Mouse (Mus musculus) intestine, embryonic 14.5 days (tissue): ENCODE data around the gene Tmem171. TPM values are rescaled to one million over a fixed set of nuclear protein-coding genes. Genes with fewer than 3 reads are reported as not detected.
A peak's percentile ranks its signal among the peaks of the same experiment; 100 is the strongest.

Experiments used
- ATAC-seq: fragments of 200-750 bp; cut with Nextera tagmentation; replicated peaks from 2 replicates; pipeline ENCODE4 v1.8.0; 2017; ENCODE audit warnings: low read depth, moderate number of reproducible peaks, moderate TSS enrichment, moderate library complexity; ENCODE audit not compliant: low FRiP score, low TSS enrichment
- DNase-seq: peaks from one replicate; pipeline ENCODE4 v3.0.0-alpha.2; 2018; ENCODE audit warnings: low spot score
- H3K27ac ChIP-seq: fragments of 300-500 bp; sonication (generic); 2 replicates; pipeline ENCODE4 v1.5.1; 2014; ENCODE audit warnings: low read depth, mild to moderate bottlenecking, control low read depth
- H3K27me3 ChIP-seq: fragments of 300-500 bp; sonication (generic); replicated peaks from 2 replicates; pipeline ENCODE4 v1.6.1; 2014; ENCODE audit warnings: low read length, control low read depth; ENCODE audit not compliant: control insufficient read depth, insufficient read depth
- H3K36me3 ChIP-seq: fragments of 300-500 bp; sonication (generic); 2 replicates; pipeline ENCODE4 v1.6.1; 2014; ENCODE audit warnings: low read length, control low read depth; ENCODE audit not compliant: control insufficient read depth, insufficient read depth
- H3K4me1 ChIP-seq: fragments of 300-500 bp; sonication (generic); replicated peaks from 2 replicates; pipeline ENCODE4 v1.6.1; 2014; ENCODE audit warnings: low read length, control low read depth, mixed read lengths; ENCODE audit not compliant: control insufficient read depth, insufficient read depth
- H3K4me2 ChIP-seq: fragments of 300-500 bp; sonication (generic); 2 replicates; pipeline ENCODE4 v1.6.1; 2014; ENCODE audit warnings: low read length
- H3K4me3 ChIP-seq: fragments of 300-500 bp; sonication (generic); 2 replicates; pipeline ENCODE4 v1.5.1; 2014; ENCODE audit warnings: low read depth, low read length, control low read depth, mixed read lengths
- H3K9ac ChIP-seq: fragments of 300-500 bp; sonication (generic); 2 replicates; pipeline ENCODE4 v1.6.1; 2014; ENCODE audit warnings: mild to moderate bottlenecking, low read length
- H3K9me3 ChIP-seq: fragments of 300-500 bp; sonication (generic); 2 replicates; pipeline ENCODE4 v1.6.1; 2016; ENCODE audit warnings: low read length, control low read depth; ENCODE audit not compliant: control insufficient read depth
- WGBS: fragments of 180-500 bp; shearing (Covaris S2); extraction: QIAGEN DNeasy Blood & Tissue Kit; methylation state at CpG from one replicate; pipeline ENCODE4 v1.1.7; 2014; 5-methylcytosine and 5-hydroxymethylcytosine counted together
- polyA plus RNA-seq: library from polyadenylated mRNA; unstranded; fragments of >200 nt; fragmentation: Nextera tagmentation; extraction: Ambion mirVana; gene quantifications from 2 replicates; pipeline ENCODE4 v1.2.1, GENCODE M21; 2014

The Tmem171 gene
- polyA plus RNA-seq, 1 experiment from 2014 or later = 18.1 TPM

- DNase-seq = no peak
- Histone ChIP-seq H3K27me3 (no peaks in the 10 kb centered on the region), H3K27ac (no peak overlapping the region), H3K4me2 (no peak overlapping the region), H3K9ac (no peak overlapping the region), H3K4me3 (no peak overlapping the region), H3K4me1 (no peaks in the 10 kb centered on the region), H3K9me3 (no peaks in the 10 kb centered on the region), H3K36me3 (no peaks in the 10 kb centered on the region)
- no peak for ATAC-seq
- WGBS = 91% methylated on average over 8 of the region's 8 CpGs
Measured at GRCm38 (mm10) chr13:98716176-98716575, 21.5 kb upstream of the Tmem171 start.

- no peaks in the 10 kb centered on the region for H3K4me1 ChIP-seq
- ATAC-seq (peak; percentile 48; the same call in 1 of the 2 replicates), DNase-seq (no peak)
- H3K36me3 ChIP-seq = no peaks in the 10 kb centered on the region
- no peak overlapping the region for H3K27ac ChIP-seq
- no peak overlapping the region for H3K9ac ChIP-seq
- no peak overlapping the region for H3K4me2 ChIP-seq
- WGBS = 65% methylated on average over 6 of the region's 6 CpGs
- H3K4me3 ChIP-seq = no peak overlapping the region
- no peaks in the 10 kb centered on the region for H3K9me3 ChIP-seq
- no peaks in the 10 kb centered on the region for H3K27me3 ChIP-seq
Measured at GRCm38 (mm10) chr13:98715443-98715990, 20.9 kb upstream of the Tmem171 start.

- no peaks in the 10 kb centered on the region for H3K4me1 ChIP-seq
- no peak overlapping the region for H3K27ac ChIP-seq
- DNase-seq = peak; percentile 37
- no peaks in the 10 kb centered on the region for H3K9me3 ChIP-seq
- no peaks in the 10 kb centered on the region for H3K27me3 ChIP-seq
- H3K36me3 ChIP-seq = no peaks in the 10 kb centered on the region
- WGBS = 88% methylated on average over 1 of the region's 1 CpGs
- no peak overlapping the region for H3K4me2 ChIP-seq
- no peak for ATAC-seq
- H3K9ac ChIP-seq = no peak overlapping the region
- no peak overlapping the region for H3K4me3 ChIP-seq
Measured at GRCm38 (mm10) chr13:98710655-98711054, 16.0 kb upstream of the Tmem171 start.

GRCm38 (mm10) chr13:98710236-98710635, 15.6 kb upstream of the Tmem171 start:
- Histone ChIP-seq H3K4me3 (no peak overlapping the region), H3K4me2 (no peak overlapping the region), H3K36me3 (no peaks in the 10 kb centered on the region), H3K9ac (no peak overlapping the region), H3K9me3 (no peaks in the 10 kb centered on the region), H3K27ac (no peak overlapping the region), H3K4me1 (no peaks in the 10 kb centered on the region), H3K27me3 (no peaks in the 10 kb centered on the region)
- ATAC-seq (no peak), DNase-seq (peak; percentile 38)
- 77% methylated on average over 8 of the region's 8 CpGs for WGBS

- Histone ChIP-seq H3K4me1 (peaks cover 6% of the 10 kb centered on the region; the same call in 1 of the 2 replicates), H3K9ac (no peak overlapping the region), H3K27me3 (no peaks in the 10 kb centered on the region), H3K4me3 (no peak overlapping the region), H3K27ac (no peak overlapping the region), H3K9me3 (no peaks in the 10 kb centered on the region), H3K4me2 (no peak overlapping the region), H3K36me3 (no peaks in the 10 kb centered on the region)
- DNase-seq (peak; percentile 37), ATAC-seq (no peak)
- WGBS = 73% methylated on average over 4 of the region's 4 CpGs
Measured at GRCm38 (mm10) chr13:98705501-98705900, 10.9 kb upstream of the Tmem171 start.

GRCm38 (mm10) chr13:98703786-98704185, 9.2 kb upstream of the Tmem171 start:
- ATAC-seq (no peak), DNase-seq (no peak)
- peaks cover 15% of the 10 kb centered on the region for H3K4me1 ChIP-seq
- H3K27ac ChIP-seq = no peak overlapping the region
- no peaks in the 10 kb centered on the region for H3K9me3 ChIP-seq
- WGBS = 81% methylated on average over 8 of the region's 8 CpGs
- no peak overlapping the region for H3K9ac ChIP-seq
- H3K27me3 ChIP-seq = no peaks in the 10 kb centered on the region
- no peak overlapping the region for H3K4me3 ChIP-seq
- no peaks in the 10 kb centered on the region for H3K36me3 ChIP-seq
- H3K4me2 ChIP-seq = no peak overlapping the region

- Histone ChIP-seq H3K9me3 (no peaks in the 10 kb centered on the region), H3K4me1 (peaks cover 18% of the 10 kb centered on the region), H3K4me3 (no peak overlapping the region), H3K4me2 (no peak overlapping the region), H3K36me3 (no peaks in the 10 kb centered on the region), H3K27ac (no peak overlapping the region), H3K9ac (no peak overlapping the region), H3K27me3 (no peaks in the 10 kb centered on the region)
- ATAC-seq (no peak), DNase-seq (peak; percentile 41)
- 91% methylated on average over 8 of the region's 8 CpGs for WGBS
Measured at GRCm38 (mm10) chr13:98702361-98702760, 7.7 kb upstream of the Tmem171 start.

- H3K36me3 ChIP-seq = no peaks in the 10 kb centered on the region
- 73% methylated on average over 5 of the region's 5 CpGs for WGBS
- H3K9ac ChIP-seq = no peak overlapping the region
- ATAC-seq = no peak
- H3K4me3 ChIP-seq = no peak overlapping the region
- H3K27me3 ChIP-seq = no peaks in the 10 kb centered on the region
- H3K4me1 ChIP-seq = peaks cover 18% of the 10 kb centered on the region
- no peaks in the 10 kb centered on the region for H3K9me3 ChIP-seq
- DNase-seq = peak; percentile 46
- 0 out of 2 replicates have a peak overlapping the region, but pooled peaks have one; percentile 51 for H3K27ac ChIP-seq
- H3K4me2 ChIP-seq = no peak overlapping the region
Measured at GRCm38 (mm10) chr13:98701309-98701675, 6.7 kb upstream of the Tmem171 start.

GRCm38 (mm10) chr13:98700661-98701308, 6.2 kb upstream of the Tmem171 start:
- WGBS = 52% methylated on average over 10 of the region's 10 CpGs
- no peaks in the 10 kb centered on the region for H3K9me3 ChIP-seq
- 0 out of 2 replicates have a peak, but pooled peaks cover 1% of the 10 kb centered on the region for H3K27me3 ChIP-seq
- H3K4me2 ChIP-seq = no peak overlapping the region
- no peak overlapping the region for H3K9ac ChIP-seq
- DNase-seq (peak; percentile 60), ATAC-seq (no peak; the same call in 1 of the 2 replicates)
- peak overlapping the region; percentile 70 for H3K27ac ChIP-seq
- H3K4me3 ChIP-seq = no peak overlapping the region
- H3K4me1 ChIP-seq = peaks cover 18% of the 10 kb centered on the region
- H3K36me3 ChIP-seq = no peaks in the 10 kb centered on the region
